Mouse (Mus musculus): ENCODE results near the gene Kmt5b. TPM values are rescaled to one million over a fixed set of nuclear protein-coding genes. Genes with fewer than 3 reads are reported as not detected.

The Kmt5b gene
- polyA plus RNA-seq, 2 experiments from 2014 or later = 25.0 to 32.4 TPM

DNA sequence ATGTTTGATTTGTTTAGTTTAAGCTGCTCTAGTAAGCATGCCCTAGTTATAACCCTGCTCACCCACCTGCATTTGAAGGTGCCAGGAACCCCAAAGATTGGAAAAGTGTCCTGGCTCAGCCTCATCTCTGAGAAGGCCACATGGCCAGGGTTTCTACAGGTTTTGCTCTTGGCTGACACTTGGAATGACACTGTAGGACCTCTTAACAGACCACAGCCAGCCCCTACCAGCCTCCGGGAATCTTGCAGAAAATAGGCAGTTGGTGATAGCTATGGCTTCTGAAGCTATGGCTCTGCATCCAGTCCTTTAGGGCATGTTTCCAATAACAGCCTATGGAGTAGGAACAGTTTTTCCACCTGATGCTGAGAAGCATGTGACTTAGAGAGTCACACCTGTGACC lies 77.6 kb downstream of the Kmt5b start:
- ATAC-seq = no peak

DNA sequence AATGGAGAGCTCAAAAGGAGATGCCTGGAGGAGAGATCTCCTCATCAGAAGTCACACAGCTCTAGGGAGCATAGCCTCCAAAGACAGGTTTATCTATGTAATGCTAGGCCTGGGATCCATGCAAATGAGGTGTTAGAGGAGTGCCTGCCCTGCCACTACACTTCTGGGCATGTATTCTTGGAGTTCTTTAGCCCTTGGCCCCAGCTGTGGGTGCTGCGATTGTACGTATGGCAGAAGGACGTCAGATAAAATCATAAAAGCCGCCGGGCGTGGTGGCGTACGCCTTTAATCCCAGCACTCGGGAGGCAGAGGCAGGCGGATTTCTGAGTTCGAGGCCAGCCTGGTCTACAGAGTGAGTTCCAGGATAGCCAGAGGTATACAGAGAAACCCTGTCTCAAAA lies 78.1 kb downstream of the Kmt5b start:
- ATAC-seq = no peak

DNA sequence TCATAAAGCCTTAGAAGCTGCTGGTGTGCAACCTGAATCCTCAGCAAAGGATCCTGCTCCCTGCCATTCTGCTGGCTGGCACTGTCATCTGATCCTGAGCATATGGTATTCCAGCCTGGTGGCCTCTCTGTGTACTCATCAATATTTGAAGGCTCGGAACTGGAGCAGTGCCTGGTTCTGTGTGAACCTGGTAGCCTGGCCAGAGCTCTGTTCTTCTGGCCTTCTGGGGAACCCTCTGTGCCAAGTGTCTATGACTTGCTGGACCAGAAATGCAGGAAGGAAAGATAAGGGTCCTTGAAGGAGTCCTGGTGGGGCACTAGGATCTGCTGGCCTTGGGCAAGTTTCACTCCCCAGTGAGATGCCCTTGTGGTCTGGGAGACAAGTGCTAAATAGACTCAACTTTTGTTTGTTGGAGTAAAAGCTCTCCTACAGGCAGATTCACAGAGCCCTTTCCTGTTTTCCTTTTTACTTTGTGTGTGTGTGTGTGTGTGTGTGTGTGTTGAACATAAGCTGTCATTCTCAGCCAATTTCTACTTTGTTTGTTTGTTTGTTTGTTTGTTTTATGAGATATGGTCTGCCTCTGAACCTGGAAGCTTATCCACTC lies 78.7 kb downstream of the Kmt5b start:
- no peak for ATAC-seq

DNA sequence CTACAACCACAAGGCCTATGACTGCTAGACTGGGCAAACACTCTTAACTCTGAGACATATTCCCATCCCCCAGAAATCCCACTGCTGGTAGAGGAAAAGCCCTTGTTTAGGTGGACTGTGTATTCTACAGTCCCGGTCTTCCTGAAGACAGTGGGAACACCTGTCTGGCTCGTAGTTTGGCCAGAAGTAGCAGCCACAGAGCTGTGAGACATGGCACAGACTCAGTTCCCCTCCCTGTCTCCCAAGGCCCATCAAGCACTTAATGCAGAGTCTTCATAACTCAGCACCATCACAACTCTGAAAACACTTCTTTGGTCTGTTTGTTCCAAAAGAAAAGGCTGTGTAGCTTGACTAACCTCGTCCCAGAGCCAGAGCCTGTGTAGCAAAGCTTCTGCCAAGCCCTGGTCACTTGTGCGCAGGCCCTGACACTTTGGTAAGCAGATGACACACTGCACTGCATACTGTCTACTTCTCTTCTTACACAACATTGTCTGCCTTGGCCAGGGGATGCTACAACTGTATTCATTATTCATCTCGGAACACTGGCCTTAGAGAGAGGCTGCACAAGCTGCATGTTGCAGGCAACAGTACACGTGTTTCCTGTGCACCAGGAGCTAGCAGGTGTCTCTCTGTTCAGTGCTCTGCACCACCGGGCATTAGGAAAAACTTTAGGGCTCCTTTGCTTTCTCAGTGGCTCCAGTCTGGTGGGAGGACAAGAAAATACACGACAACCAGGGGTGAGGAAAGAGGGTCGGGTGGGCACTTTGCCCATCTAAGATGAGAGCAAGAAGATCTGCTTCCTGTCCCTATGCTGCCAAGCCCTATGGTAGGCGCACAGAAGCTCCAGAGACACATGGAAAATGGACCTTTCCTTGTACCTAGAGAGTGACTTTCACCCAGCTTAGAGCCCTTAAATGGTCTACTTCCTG lies 79.7 kb downstream of the Kmt5b start:
- ATAC-seq = no peak

DNA sequence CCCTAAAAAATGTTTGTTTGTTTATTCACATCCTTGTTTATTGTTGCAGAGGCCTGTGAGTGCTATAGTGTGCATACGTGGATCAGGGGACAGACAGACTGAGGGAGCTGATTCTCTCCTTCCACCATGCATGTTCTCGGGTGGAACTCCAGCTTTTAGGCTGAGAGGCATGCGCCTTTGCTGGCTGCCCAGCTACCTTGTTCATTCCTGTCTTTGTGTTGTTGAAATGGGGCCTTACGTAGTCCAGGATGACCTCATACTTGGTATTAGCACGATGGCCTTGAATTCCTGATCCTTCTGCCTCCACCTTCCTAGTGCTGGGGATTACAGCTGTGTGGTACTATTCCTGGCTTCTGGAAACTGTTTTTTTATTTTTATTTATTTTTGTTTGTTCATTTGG lies 80.5 kb downstream of the Kmt5b start:
- ATAC-seq = no peak

DNA sequence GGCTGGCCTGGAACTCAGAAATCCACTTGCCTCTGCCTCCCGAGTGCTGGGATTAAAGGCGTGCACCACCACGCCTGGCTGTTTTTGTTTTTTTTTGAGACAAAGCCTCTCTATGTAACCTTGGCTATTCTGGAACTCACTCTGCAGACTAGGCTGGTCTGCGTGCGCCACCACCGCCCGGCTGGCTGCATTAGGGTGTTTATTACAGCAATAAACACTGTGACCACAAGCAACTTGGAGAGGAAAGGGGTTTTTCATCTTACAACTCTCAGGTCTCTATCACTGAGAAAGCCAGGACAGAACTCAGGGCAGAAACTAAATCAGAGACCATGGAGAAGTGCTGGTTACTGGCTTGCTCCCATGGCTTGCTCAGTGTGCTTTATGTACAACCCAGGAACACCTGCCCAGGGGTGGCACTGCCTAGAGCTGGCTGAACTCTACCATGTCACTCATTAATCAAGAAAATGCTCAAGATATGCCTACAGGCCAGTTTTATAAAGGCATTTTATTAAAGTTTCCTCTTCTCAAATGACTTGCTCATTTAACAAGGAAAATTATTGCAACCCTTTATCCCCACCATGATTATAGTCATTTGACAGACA lies 81.1 kb downstream of the Kmt5b start:
- no peak for ATAC-seq

DNA sequence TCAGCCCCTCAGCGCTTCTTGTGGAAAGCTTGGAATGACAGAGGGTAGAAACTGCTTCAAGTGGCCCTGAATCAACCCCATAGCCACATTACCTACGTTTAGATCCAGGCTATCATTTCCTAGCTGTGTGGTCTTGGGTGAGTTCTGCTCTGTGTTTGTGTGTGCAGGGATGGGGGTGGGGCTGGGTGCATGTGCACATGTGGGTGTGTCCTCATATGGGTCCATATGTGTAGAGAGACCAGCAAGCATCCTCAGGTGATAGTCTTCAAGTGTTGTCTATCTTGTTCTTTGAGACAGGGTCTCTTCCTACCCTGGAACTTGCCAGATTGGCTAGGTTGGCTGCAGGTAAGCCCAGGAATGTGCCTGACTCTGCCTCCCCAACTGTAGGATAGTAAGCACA lies 82.0 kb downstream of the Kmt5b start:
- ATAC-seq = no peak

DNA sequence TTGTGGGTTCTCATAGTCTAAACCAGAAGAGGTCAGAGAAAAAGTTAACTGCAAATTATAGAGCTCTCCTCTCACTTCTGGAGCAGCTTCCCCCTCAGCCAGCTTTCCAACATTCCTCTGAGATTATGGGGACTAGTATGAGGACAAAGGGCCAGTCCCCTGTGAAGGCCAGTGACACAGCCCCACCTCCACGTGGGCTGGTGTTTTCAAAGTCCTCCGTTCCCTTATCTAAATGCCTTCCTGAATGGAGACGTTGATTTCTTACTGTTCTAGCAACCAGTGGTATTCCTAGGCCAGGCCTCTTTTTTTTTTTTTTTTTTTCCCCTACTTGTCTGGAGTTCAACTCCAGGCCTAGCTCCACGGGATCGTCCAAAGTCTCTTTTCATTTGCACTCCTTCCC lies 82.9 kb downstream of the Kmt5b start:
- no peak for ATAC-seq

DNA sequence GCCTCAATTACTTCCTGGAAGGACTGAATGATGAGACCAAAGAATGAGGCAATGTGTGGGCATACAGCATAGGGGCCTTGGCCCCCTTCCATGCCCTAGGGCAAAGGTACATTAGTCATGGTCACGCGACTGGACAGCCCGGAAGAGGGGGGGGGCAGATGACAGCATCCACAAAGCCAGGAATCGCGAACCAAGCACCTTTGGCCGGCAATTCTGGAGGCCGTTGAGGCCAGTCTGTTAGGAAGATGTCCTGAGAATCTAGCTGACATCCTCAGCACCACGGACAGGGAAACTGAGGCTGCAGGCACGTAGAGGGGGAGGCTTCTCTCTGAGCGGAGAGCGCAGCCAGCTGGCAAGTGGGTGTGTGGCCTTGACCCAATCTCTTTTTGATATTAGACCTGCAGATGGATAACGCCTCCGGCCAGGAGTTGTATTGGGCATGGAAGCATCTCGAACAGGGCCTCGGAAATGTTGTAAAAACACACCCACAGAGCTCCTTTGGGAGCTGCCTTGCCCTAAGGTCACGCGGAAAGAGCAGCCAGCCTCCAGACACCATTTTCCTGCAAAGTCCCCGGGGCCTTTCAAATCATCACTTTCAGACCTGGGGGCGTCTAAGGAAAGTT lies 83.7 kb downstream of the Kmt5b start:
- ATAC-seq = no peak

DNA sequence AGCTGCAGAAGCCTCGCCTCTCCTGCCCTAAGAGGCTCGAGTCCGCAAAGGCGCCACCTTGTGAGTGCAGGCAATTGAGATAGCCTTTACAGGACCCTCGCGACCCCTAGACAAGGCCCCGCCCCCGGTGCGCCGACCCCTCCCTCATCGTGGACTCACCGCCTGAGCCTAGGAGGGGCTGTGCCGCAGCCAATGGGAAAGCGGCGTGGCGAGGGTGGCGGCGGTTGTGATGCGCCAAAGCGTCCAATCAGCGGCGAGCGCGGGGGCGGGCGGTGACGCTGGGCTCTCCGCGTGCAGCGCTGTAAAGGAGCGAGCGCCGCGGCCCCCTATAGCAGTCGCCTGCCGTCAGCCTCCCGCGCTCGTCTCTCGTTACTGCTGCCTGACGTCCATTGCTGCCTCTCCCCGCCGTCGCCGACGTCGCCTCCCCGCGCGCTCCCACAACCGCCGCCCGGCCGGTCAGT lies 84.3 kb downstream of the Kmt5b start, which contains the start of gene Chka:
Gene Chka, plus strand, starts transcription at position 272 of the 461 bp plus-strand sequence.
- peak; percentile 98 for ATAC-seq

DNA sequence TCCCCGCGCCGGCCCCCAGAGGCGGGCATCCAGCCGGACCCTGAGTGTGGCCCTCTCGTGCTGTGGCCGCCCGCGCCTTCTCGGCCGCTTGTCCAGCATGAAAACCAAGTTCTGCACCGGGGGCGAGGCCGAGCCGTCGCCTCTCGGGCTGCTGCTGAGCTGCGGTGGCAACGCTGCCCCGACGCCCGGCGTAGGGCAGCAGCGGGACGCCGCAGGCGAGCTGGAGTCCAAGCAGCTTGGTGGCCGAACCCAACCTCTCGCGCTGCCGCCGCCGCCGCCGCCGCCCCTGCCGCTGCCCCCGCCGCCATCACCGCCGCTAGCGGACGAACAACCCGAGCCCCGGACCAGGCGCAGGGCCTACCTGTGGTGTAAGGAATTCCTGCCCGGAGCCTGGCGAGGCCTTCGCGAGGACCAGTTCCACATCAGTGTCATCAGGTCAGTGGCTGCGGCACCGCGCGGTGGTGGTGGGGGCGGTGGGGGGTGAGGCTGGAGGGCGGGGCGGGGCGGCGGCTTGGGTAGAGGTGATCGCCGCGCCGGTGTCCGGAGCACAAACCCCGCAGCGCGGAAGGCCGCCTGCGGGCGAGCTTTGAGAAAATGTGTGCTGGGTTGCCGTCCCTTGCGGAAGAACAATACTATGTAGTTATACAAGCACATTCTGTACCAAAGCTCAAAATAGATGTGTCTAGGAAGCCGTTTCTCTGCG lies 84.9 kb downstream of the Kmt5b start:
- ATAC-seq = peak; percentile 5

DNA sequence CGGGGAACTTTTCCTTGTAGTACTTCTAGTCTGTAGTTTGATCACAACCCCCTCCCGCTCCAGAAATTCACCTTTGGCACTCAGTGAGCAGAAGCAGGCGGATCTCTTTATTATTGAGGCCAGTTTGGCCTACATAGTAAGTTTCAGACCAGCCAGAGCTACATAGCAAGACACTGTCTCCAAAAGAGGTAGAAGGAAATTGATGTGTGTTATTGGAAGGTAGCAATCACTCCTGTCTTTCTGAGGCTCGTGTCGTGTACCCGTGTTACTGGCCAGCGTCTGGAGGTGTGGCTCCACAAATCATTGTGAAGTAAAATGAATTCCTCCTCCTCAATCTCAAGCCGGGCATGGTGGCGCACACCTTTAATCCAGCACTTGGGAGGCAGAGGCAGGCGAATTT lies 85.9 kb downstream of the Kmt5b start:
- ATAC-seq = no peak

DNA sequence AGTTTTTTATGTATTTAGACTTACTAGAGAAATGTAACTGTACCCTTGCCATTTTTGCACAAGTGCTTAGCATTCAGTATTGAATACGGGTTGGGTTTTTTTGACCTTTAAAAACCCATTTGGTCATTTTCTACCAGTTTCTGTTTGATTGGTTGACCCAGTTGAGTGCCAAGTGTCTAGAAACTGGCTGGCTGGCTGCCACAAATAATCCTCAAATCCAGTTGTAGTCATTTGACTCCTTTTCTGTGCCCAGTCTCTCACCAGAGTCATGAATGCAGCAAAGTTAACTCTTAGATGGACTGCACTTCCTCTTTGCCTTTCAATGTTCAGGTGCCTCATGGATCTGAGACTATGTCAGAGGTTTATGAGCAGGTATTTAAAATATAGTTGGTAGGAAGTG lies 86.7 kb downstream of the Kmt5b start:
- no peak for ATAC-seq

DNA sequence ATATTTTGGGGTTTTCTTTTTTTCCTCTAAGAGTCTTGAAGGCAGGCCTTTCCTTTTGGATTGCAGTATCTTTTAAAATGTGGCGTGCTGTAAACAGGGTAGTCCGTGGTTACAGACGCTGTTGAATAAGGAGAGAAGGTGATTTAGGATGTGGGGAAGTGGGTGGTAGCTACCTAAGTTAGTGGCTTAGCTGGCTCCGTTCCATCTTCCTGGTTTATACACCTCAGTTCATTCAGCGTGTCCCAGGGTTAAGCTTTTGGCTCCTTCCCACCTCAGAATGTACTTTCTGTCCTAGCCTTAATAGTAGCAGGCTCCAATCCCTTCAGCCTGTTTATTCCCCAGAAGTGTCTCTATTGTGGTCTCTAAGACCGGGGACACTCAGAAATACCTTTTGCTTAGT lies 87.9 kb downstream of the Kmt5b start:
- no peak for ATAC-seq

DNA sequence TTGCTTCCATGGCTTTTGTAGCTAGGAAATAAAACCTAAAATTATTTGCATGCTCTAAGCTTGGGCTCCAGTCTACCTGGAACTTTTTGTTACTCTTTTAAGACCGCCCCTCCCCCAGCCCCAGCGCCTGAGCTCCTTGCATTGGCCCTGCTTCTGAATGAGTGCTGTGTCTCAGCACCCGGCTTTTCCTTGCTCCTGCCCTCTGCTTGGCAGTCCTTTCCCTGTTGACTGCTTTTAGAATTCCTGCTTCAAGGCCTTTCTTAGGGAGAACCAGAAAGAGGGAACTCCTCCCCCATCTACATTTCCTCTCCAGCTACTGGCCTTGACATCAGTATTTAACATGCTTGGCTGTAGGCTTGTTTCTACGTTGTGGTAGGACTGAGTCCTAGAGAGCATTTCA lies 88.4 kb downstream of the Kmt5b start:
- ATAC-seq = no peak

DNA sequence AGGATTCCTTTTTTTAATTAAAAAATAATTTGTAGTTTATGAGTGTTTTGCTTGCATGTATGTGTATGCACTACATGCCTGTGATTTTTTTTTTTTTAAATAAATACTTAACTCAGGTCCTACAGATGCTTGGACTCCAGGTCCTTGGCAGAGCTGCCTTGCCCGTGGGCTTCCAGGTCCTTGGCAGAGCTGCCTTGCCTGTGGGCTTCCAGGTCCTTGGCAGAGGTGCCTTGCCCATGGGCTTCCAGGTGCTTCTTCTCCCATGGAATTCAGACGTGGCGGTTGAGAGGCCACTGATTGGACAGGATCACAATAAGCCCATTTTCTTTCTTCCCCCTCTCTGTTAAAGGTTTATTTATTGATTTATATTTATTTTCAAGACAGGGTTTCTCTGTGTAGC lies 90.0 kb downstream of the Kmt5b start:
- ATAC-seq = no peak

DNA sequence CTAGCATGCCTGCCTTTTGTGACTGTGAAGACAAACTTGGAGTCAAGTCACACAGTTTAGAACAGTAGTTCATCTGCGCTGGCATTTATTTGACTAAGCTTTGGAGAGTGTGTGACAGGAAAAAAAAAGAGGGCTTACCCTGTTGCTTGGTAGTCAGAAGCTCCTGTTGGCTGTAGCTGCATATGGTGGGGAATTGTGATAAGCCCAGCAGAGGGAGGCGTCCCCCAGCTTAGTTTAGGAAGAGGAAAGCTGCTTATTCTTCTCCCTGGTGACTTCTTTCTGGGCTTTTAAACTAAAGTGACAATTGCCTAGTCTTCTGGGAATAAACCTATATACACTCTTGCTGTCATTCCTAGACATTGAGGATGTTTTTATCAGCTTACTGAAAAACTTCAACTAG lies 95.5 kb downstream of the Kmt5b start:
- ATAC-seq = no peak

DNA sequence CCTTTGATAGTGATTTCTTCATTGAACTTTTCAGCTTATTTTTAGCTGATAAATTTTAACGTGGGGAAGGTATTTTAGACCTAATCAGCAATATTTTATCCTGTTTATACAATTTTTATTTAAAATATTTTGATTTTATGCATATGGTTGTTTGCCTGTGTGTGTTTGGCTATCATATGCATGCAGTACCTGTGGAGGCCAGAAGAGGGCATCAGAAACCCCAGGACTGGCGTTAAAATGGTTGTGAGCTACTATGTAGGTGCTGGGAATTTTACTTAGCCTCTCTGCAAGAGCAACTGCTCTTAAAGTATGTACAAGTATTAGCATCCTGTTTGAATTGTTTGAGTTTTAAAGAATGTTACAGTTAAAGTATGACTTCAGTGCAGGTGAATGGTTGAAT lies 97.7 kb downstream of the Kmt5b start:
- no peak for ATAC-seq

Measured in activated CD4-positive, CD25-positive, alpha-beta regulatory T cell, adult 4 months (primary cell).